Mouse (Mus musculus): ENCODE results near the gene L3mbtl3.

The L3mbtl3 gene

DNA sequence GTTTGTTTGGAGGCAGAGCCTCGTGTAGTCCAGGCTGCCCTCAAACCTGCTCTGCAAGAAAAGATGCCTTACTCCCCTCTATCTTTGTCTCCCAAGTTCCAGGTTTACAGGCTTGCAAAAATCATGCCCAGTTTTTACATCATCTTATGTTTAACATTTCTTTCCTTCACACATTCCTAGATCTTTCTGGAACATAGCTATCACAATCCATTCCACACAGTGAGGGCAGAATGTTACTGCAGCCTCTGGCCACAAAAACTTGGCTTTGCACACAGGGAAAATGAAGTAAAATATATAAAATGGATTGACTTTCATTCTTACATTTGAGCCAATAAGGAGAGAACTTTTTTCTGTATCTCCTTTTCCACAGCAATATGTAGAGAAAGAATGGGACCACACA is 136.7 kb downstream of the L3mbtl3 start:
- DNase-seq (ENCODE audit: low spot score), result no peak

DNA sequence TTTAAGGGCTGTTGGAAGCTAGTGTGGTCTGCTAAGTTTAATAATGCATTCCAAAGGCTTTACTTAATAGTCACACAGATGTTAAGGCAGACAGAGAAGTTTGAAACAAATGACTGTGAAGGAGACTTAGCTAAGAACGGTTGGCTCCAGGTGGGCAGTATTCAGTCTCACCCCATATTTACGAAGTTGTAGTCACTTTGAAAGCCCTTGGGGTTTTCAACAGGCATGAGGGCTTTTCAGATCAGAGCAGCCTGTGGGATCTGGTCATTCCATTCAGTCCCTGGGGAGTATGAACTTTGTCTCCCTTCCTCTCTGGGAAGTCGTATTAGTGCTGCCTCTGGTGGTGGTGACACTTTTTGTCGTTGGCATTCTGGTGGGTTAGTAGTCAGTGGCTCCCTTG is 137.2 kb downstream of the L3mbtl3 start:
- no peak for DNase-seq (ENCODE audit: low spot score)

DNA sequence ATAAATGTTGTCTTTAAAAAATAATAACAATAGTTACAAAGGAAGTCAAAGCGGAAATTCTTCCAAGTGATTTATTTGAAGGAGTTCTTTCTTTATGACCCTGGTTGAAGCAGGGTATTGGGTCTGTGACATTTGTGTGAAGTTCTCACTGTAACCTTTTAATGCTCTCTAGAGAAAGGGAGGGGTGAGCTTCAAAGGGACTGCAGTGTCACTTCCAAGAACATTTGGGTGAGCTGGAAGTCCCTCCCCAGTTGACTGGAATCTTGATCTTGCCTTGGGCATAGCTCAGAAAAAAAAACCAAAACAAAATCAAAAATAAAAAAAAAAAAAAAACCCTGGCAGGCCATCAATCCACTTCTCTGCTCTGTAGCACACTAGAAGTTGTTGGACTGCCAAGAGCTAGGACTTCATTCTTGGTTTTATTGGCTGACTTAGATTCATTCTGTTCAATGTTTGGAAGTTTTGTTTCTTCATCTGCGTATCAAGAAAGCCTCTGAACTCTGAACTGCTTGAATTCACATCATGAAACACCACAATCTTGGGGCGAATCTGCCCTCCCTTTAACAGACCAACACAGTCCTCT is 143.6 kb downstream of the L3mbtl3 start:
- DNase-seq (ENCODE audit: low spot score), result no peak

DNA sequence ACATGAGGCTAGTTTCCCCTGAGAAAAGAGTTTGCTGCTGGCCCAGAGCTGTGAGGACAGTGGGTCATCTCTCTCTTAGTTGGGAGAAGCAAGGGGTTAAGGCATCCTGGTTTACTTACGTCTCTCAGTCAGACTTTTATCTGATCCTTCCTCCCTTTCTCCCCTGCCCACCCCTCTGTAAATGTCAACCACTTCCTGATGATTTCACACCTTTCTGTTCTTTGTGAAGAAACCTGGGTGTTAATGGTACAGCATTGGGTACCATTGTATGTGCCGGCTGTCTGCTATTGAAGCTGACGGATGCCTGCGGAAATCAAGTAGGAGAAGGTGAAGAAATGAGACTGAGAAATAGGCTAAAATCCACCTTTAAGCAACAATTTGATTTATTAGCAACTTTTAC is 146.3 kb downstream of the L3mbtl3 start, which contains the start of gene Samd3:
Samd3 (plus strand) TSS at position 220 of the 400 bp plus-strand sequence.
- DNase-seq (ENCODE audit: low spot score), result no peak

DNA sequence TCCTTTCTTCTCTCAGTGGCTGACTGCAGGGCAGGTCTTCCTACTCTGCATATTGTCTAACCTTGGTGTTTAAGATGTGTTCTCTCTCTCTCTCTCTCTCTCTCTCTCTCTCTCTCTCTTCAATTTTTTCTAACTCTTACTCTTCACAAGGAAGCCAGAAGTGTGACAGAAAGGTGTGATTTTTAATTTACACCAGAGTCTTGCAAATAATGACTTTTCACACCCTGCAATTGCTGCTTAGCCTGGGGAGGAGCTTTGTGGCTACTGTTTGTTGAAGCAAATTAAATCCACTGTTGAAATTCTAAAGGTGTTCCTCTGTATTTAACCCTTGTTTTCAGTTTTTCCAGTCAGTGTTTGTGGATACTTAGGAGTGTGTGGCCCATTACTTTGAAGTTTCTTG is 147.6 kb downstream of the L3mbtl3 start:
- DNase-seq (ENCODE audit: low spot score), result no peak

DNA sequence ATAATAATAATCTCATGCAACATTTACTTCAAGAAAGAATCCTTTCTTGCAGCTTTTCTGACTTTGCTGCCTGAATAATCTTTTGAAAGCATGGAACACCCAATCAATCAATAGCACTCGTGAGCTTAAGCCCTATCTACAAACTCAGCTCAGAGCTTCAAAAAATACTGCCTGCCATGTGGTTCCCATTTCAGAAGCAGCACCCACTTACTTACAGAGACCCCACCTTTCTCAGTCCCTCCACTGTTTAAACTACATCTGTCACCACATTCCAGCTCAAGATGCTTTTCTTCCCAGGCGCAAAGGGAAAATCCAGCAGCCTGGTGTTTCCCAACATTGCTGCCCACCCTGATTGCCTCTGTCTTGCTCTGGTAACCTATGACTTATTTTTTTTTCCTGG is 149.0 kb downstream of the L3mbtl3 start:
- DNase-seq (ENCODE audit: low spot score), result no peak

DNA sequence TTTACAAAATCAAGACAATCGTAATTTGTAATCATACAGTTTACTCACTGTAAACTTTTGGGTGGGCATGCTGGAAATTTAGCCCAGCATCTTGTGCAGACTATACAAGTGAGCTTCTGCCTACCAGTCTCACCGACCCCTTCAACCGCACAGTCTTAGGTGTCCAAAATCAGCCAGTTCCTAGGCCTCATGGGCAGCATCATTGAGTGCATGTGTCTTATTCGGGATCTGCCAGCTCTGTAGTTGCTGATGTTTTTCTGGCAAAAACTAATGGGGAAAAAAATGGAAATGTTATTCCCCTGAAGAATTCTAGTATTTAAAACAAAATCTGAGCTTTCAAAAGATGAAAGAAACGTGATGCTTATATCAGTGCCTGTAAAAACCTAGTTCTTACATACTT is 149.5 kb downstream of the L3mbtl3 start:
- no peak for DNase-seq (ENCODE audit: low spot score)
